Mouse (Mus musculus): ENCODE measurements around the gene Thap4. TPM values are rescaled to one million over a fixed set of nuclear protein-coding genes. Genes with fewer than 3 reads are reported as not detected.
"Not testable (repeated sequence)": the region's sequence is repeated elsewhere in the genome, so short reads cannot be mapped to it uniquely, and the experiment has no call there.

The Thap4 gene
- polyA plus RNA-seq, 1 experiment from 2014 or later: 16.1 TPM

GRCm38 (mm10) chr1:93767600-93767999, 12.9 kb upstream of the Thap4 start:
- 88% methylated on average over 6 of the region's 6 CpGs for WGBS (ENCODE audit: insufficient replicate concordance)
- ATAC-seq (ENCODE audit: low read depth): no peak
- H3K9me3 ChIP-seq (replicated peaks): no peaks in the 10 kb centered on the region

DNA sequence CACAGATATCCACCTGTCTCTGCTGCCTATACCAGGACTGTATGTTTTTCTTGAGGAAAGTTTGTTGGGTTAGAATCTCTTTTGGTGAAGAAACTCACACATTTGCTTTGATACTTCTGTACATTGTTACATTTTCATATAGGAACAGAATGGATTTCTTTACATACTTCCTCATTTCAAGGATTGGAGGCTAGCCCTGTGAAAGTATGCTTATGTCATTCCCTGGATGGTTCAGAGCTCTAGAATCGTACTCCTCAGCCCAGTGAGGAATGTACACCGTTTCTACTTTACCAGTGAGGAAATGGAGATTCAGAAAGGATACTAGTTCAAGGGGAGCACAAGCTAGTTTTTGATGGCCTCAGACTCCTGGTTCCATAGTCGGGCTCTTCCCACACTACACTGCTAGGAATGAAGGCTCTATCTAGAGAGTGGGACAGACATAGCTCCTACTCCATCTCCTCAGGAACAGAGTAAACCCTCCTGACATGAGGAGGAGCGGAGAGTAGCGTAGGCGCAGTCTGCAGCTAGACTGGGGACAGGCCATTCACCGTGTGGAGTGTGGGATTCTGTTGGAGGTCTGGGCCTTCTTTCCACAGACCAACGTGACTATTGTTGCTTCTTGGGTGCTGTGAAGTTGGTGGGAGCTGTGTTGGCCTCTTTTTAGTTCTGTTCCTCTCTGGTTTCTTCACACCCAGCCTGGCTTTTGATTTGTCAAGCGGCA, 10.4 kb upstream of the Thap4 start:
- Histone ChIP-seq H3K4me3 (replicated peaks) (no peak overlapping the region), H3K4me1 (replicated peaks) (peaks cover 41% of the 10 kb centered on the region), H3K27me3 (no peaks in the 10 kb centered on the region), H3K27ac (peak overlapping the region; percentile 32; the same call in 1 of the 2 replicates), H3K4me2 (no peak overlapping the region), H3K36me3 (peaks cover 31% of the 10 kb centered on the region), H3K9ac (no peak overlapping the region), H3K9me3 (replicated peaks) (no peaks in the 10 kb centered on the region)
- 83% methylated on average over 9 of the region's 9 CpGs for WGBS (ENCODE audit: insufficient replicate concordance)
- DNase-seq: no peak
- no peak for ATAC-seq (ENCODE audit: low read depth)

More at GRCm38 (mm10) chr1:93767600-93767999, 12.9 kb upstream of the Thap4 start:
- no peak for DNase-seq
- H3K4me1 ChIP-seq (replicated peaks): peaks cover 27% of the 10 kb centered on the region
- H3K36me3 ChIP-seq: peaks cover 50% of the 10 kb centered on the region
- H3K4me3 ChIP-seq (replicated peaks): no peak overlapping the region
- H3K27me3 ChIP-seq: no peaks in the 10 kb centered on the region
- no peak overlapping the region for H3K27ac ChIP-seq
- H3K4me2 ChIP-seq: no peak overlapping the region
- no peak overlapping the region for H3K9ac ChIP-seq

- peak overlapping the region; percentile 43 for H3K4me2 ChIP-seq
- not testable (repeated sequence) for H3K4me3 ChIP-seq (replicated peaks); H3K9ac ChIP-seq; H3K27me3 ChIP-seq; H3K9me3 ChIP-seq (replicated peaks)
- peaks cover 16% of the 10 kb centered on the region for H3K36me3 ChIP-seq
- DNase-seq: peak; percentile 61
- 64% methylated on average over 3 of the region's 3 CpGs for WGBS (ENCODE audit: insufficient replicate concordance)
- peak overlapping the region; percentile 78 for H3K27ac ChIP-seq
- peak; percentile 89 for ATAC-seq (ENCODE audit: low read depth)
- H3K4me1 ChIP-seq (replicated peaks): peaks cover 56% of the 10 kb centered on the region
These were observed 8.9 kb upstream of the Thap4 start for GRCm38 (mm10) chr1:93763531-93763930.

- Histone ChIP-seq H3K4me1 (replicated peaks) (peaks cover 81% of the 10 kb centered on the region), H3K9ac (no peak overlapping the region), H3K27ac (peak overlapping the region; percentile 15; the same call in 1 of the 2 replicates), H3K4me3 (replicated peaks) (no peak overlapping the region), H3K27me3 (no peaks in the 10 kb centered on the region), H3K9me3 (replicated peaks) (no peaks in the 10 kb centered on the region), H3K4me2 (no peak overlapping the region), H3K36me3 (peaks cover 4% of the 10 kb centered on the region; the same call in 1 of the 2 replicates)
- no peak for DNase-seq
- ATAC-seq (ENCODE audit: low read depth): no peak
- 88% methylated on average over 1 of the region's 1 CpGs for WGBS (ENCODE audit: insufficient replicate concordance)
These were observed 5.4 kb upstream of the Thap4 start for GRCm38 (mm10) chr1:93760076-93760475.

- peak overlapping the region; percentile 92 for H3K9ac ChIP-seq
- peak overlapping the region; percentile 94 for H3K4me3 ChIP-seq (replicated peaks)
- no peak for DNase-seq
- no peaks in the 10 kb centered on the region for H3K9me3 ChIP-seq (replicated peaks)
- peak overlapping the region; percentile 95 for H3K27ac ChIP-seq
- peak; percentile 21 for ATAC-seq (ENCODE audit: low read depth)
- peak overlapping the region; percentile 99 for H3K4me2 ChIP-seq
- H3K27me3 ChIP-seq: no peaks in the 10 kb centered on the region
- H3K4me1 ChIP-seq (replicated peaks): peaks cover 69% of the 10 kb centered on the region
- 0 out of 2 replicates have a peak, but pooled peaks cover 2% of the 10 kb centered on the region for H3K36me3 ChIP-seq
These were observed 1.5 kb upstream of the Thap4 start for GRCm38 (mm10) chr1:93756154-93756553.

- no peak for ATAC-seq (ENCODE audit: low read depth)
- Histone ChIP-seq H3K9ac (peak overlapping the region; percentile 92), H3K4me1 (replicated peaks) (peaks cover 69% of the 10 kb centered on the region), H3K27me3 (no peaks in the 10 kb centered on the region), H3K4me3 (replicated peaks) (peak overlapping the region; percentile 94), H3K4me2 (peak overlapping the region; percentile 99), H3K9me3 (replicated peaks) (no peaks in the 10 kb centered on the region), H3K36me3 (peaks cover 2% of the 10 kb centered on the region), H3K27ac (peak overlapping the region; percentile 95)
- no peak for DNase-seq
- 26% methylated on average over 7 of the region's 7 CpGs for WGBS (ENCODE audit: insufficient replicate concordance)
These were observed 954 bp upstream of the Thap4 start for GRCm38 (mm10) chr1:93755618-93756017.

DNA sequence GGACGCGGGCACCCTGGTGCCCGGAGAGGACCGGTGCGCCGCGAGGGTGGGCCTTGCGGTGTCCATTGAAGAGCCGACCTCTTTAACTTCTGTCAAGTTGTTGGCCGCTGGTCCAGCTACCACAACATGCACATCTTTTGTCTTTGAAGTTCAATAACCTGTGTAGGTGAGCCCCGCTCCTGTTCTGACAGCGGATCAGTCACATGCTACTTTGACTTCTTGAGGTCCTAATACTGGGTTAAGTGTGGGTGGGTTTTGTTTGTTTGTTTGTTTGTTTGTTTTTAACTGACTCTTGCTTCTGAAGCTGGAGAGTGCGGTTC, 587 bp upstream of the Thap4 start:
- peak overlapping the region; percentile 94 for H3K4me3 ChIP-seq (replicated peaks)
- no peak for DNase-seq
- H3K36me3 ChIP-seq: peaks cover 5% of the 10 kb centered on the region
- H3K9me3 ChIP-seq (replicated peaks): no peaks in the 10 kb centered on the region
- H3K4me1 ChIP-seq (replicated peaks): peaks cover 68% of the 10 kb centered on the region
- H3K27me3 ChIP-seq: no peaks in the 10 kb centered on the region
- WGBS (ENCODE audit: insufficient replicate concordance): under 1% methylated on average over 13 of the region's 13 CpGs
- peak overlapping the region; percentile 92 for H3K9ac ChIP-seq
- H3K27ac ChIP-seq: peak overlapping the region; percentile 95
- H3K4me2 ChIP-seq: peak overlapping the region; percentile 99
- no peak for ATAC-seq (ENCODE audit: low read depth)

- ATAC-seq (ENCODE audit: low read depth): peak; percentile 41
- Histone ChIP-seq H3K36me3 (peaks cover 17% of the 10 kb centered on the region), H3K9ac (peak overlapping the region; percentile 92), H3K4me1 (replicated peaks) (peaks cover 56% of the 10 kb centered on the region), H3K4me3 (replicated peaks) (peak overlapping the region; percentile 94), H3K4me2 (peak overlapping the region; percentile 99), H3K9me3 (replicated peaks) (no peaks in the 10 kb centered on the region), H3K27ac (peak overlapping the region; percentile 95), H3K27me3 (no peaks in the 10 kb centered on the region)
- under 1% methylated on average over 59 of the region's 59 CpGs for WGBS (ENCODE audit: insufficient replicate concordance)
- no peak for DNase-seq
These were observed 622 bp downstream of the Thap4 start for GRCm38 (mm10) chr1:93753911-93754572.

- Histone ChIP-seq H3K27ac (no peak within 1 kb of the TSS), H3K36me3 (peaks cover 24% of the 10 kb centered on the region), H3K9me3 (replicated peaks) (no peaks in the 10 kb centered on the region), H3K27me3 (no peaks in the 10 kb centered on the region), H3K9ac (no peak within 1 kb of the TSS), H3K4me2 (no peak within 1 kb of the TSS), H3K4me3 (replicated peaks) (no peak within 1 kb of the TSS), H3K4me1 (replicated peaks) (peaks cover 40% of the 10 kb centered on the region)
- no peak for ATAC-seq (ENCODE audit: low read depth)
- WGBS (ENCODE audit: insufficient replicate concordance): 81% methylated on average over 6 of the region's 6 CpGs
- no peak for DNase-seq
These were observed 3.4 kb downstream of the Thap4 start, which contains the start of gene Atg4b for GRCm38 (mm10) chr1:93751290-93751689. Gene Atg4b, plus strand, starts transcription at chr1:93751500.

- peaks cover 25% of the 10 kb centered on the region for H3K4me1 ChIP-seq (replicated peaks)
- DNase-seq: no peak
- WGBS (ENCODE audit: insufficient replicate concordance): 91% methylated on average over 1 of the region's 1 CpGs
These were observed 6.1 kb downstream of the Thap4 start for GRCm38 (mm10) chr1:93748539-93748938.

DNA sequence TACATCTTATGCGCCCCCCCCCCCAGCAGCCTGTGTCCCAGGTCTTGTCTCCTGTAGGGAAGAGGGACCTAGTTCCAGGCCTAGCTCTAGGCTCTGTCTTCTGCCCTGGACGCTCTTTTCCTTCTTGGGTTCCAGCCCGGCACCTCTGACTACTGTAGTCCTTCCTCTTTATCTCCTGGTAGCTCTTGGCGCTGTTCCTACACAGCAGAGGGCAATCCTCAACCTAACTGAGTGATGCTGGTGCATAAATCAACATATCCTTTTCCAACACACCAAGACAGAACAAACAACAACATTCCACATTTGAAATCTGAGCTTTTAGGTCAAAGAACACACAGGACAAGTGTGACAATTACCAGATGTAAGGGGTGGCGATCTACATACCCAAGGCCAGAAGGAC, 8.5 kb downstream of the Thap4 start:
- Histone ChIP-seq H3K9ac (no peak overlapping the region), H3K27me3 (no peaks in the 10 kb centered on the region), H3K9me3 (replicated peaks) (no peaks in the 10 kb centered on the region), H3K4me1 (replicated peaks) (peaks cover 28% of the 10 kb centered on the region), H3K36me3 (peaks cover 24% of the 10 kb centered on the region), H3K27ac (no peak overlapping the region), H3K4me2 (no peak overlapping the region), H3K4me3 (replicated peaks) (no peak overlapping the region)
- 82% methylated on average over 5 of the region's 5 CpGs for WGBS (ENCODE audit: insufficient replicate concordance)
- ATAC-seq (ENCODE audit: low read depth): no peak
- DNase-seq: no peak

More at GRCm38 (mm10) chr1:93748539-93748938, 6.1 kb downstream of the Thap4 start:
- no peaks in the 10 kb centered on the region for H3K9me3 ChIP-seq (replicated peaks)
- H3K9ac ChIP-seq: no peak overlapping the region
- H3K4me2 ChIP-seq: no peak overlapping the region
- H3K27ac ChIP-seq: no peak overlapping the region
- no peak for ATAC-seq (ENCODE audit: low read depth)
- no peak overlapping the region for H3K4me3 ChIP-seq (replicated peaks)
- no peaks in the 10 kb centered on the region for H3K27me3 ChIP-seq
- peaks cover 24% of the 10 kb centered on the region for H3K36me3 ChIP-seq

All from liver, embryonic 13.5 days (tissue).